Mouse (Mus musculus): ENCODE results near the gene Mybphl. TPM values are rescaled to one million over a fixed set of nuclear protein-coding genes. Genes with fewer than 3 reads are reported as not detected.
A peak's percentile ranks its signal among the peaks of the same experiment; 100 is the strongest.

Gene Mybphl
- total and polyA plus RNA-seq, 2 experiments from 2014 or later, result 0.11 TPM; not detected in 1

GRCm38 (mm10) chr3:108406306-108406885 is 41.7 kb downstream of the Mybphl start:
- Histone ChIP-seq H3K4me1 (ENCODE audit: insufficient read depth, low read length) (peaks cover 31% of the 10 kb centered on the region), H3K4me3 (ENCODE audit: low read length) (no peak overlapping the region), H3K36me3 (ENCODE audit: insufficient read depth, low read length) (peaks cover 19% of the 10 kb centered on the region), H3K4me2 (ENCODE audit: low read depth, low read length) (no peak overlapping the region), H3K27ac (peak overlapping the region; percentile 41), H3K9me3 (ENCODE audit: low read length) (no peaks in the 10 kb centered on the region), H3K27me3 (ENCODE audit: insufficient read depth, low read length) (no peaks in the 10 kb centered on the region), H3K9ac (replicated peaks; ENCODE audit: low read length) (no peak overlapping the region)
- DNase-seq (ENCODE audit: low spot score) (peak; percentile 44), ATAC-seq (no peak)
- WGBS, result 51% methylated on average over 24 of the region's 24 CpGs
- no peak for TF ChIP-seq CTCF (IDR thresholded peaks at IDR 0.05; ENCODE audit: low read depth)

- Histone ChIP-seq H3K36me3 (ENCODE audit: insufficient read depth, low read length) (peaks cover 22% of the 10 kb centered on the region), H3K9ac (replicated peaks; ENCODE audit: low read length) (no peak overlapping the region)
Observed at GRCm38 (mm10) chr3:108408517-108409008, 43.9 kb downstream of the Mybphl start.

DNA sequence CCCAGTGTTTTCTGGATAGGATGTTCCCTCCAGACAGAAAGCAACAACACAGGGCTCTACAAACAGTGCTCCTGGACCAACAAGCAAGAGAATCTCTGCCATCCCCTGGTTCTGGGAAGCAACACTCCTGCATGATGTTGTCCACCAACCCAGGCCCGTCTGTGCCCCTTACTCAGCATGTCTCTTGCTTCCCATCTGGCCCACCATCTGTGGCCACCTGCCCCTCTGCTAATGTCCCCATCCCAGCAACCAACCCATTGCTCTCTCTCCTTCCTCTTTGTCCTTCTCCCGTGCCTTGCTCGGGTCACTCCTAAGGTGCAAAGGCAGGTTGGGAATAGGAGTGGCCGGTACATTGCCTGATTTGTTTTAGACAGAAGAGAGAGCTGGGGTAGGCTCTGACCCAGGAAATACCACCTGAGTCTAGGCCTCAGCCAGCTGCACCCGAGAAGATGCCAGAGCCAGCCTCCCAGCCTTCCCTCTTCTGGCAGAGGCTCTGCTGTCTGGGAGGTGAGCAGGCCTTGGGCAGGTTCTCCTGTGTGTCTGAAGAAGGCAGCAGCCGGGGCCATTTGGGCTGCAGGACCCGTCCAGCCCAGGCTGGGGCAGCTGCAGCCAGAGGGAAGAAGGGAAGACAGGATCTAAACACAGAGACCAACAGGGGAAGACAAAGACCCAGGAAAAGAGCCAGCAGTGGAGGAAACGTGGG is 45.1 kb downstream of the Mybphl start:
- peaks cover 47% of the 10 kb centered on the region for H3K4me1 ChIP-seq (ENCODE audit: insufficient read depth, low read length)
- DNase-seq (ENCODE audit: low spot score), result peak; percentile 62
- H3K9ac ChIP-seq (replicated peaks; ENCODE audit: low read length), result peak overlapping the region; percentile 47
- H3K4me2 ChIP-seq (ENCODE audit: low read depth, low read length), result peak overlapping the region; percentile 62
- ATAC-seq, result peak; percentile 35
- no peaks in the 10 kb centered on the region for H3K9me3 ChIP-seq (ENCODE audit: low read length)
- no peaks in the 10 kb centered on the region for H3K27me3 ChIP-seq (ENCODE audit: insufficient read depth, low read length)
- H3K36me3 ChIP-seq (ENCODE audit: insufficient read depth, low read length), result peaks cover 17% of the 10 kb centered on the region; the same call in 1 of the 2 replicates
- peak overlapping the region; percentile 89 for H3K27ac ChIP-seq
- WGBS, result 13% methylated on average over 8 of the region's 8 CpGs
- H3K4me3 ChIP-seq (ENCODE audit: low read length), result peak overlapping the region; percentile 27
- no peak; the same call in 1 of the 2 replicates for TF ChIP-seq CTCF (IDR thresholded peaks at IDR 0.05; ENCODE audit: low read depth)

More at GRCm38 (mm10) chr3:108408517-108409008, 43.9 kb downstream of the Mybphl start:
- H3K27me3 ChIP-seq (ENCODE audit: insufficient read depth, low read length), result no peaks in the 10 kb centered on the region
- ATAC-seq, result no peak
- no peak for TF ChIP-seq CTCF (IDR thresholded peaks at IDR 0.05; ENCODE audit: low read depth)
- H3K27ac ChIP-seq, result no peak overlapping the region
- 71% methylated on average over 8 of the region's 8 CpGs for WGBS
- no peak overlapping the region for H3K4me2 ChIP-seq (ENCODE audit: low read depth, low read length)
- no peaks in the 10 kb centered on the region for H3K9me3 ChIP-seq (ENCODE audit: low read length)
- DNase-seq (ENCODE audit: low spot score), result no peak
- peaks cover 44% of the 10 kb centered on the region for H3K4me1 ChIP-seq (ENCODE audit: insufficient read depth, low read length)
- no peak overlapping the region for H3K4me3 ChIP-seq (ENCODE audit: low read length)

GRCm38 (mm10) chr3:108410359-108410714 is 45.6 kb downstream of the Mybphl start:
- peaks cover 17% of the 10 kb centered on the region; the same call in 1 of the 2 replicates for H3K36me3 ChIP-seq (ENCODE audit: insufficient read depth, low read length)
- H3K4me1 ChIP-seq (ENCODE audit: insufficient read depth, low read length), result peaks cover 46% of the 10 kb centered on the region
- TF ChIP-seq CTCF (IDR thresholded peaks at IDR 0.05; ENCODE audit: low read depth), result peak; percentile 9; the same call in 1 of the 2 replicates
- H3K4me3 ChIP-seq (ENCODE audit: low read length), result peak overlapping the region; percentile 27
- ATAC-seq (peak; percentile 11; the same call in 1 of the 2 replicates), DNase-seq (ENCODE audit: low spot score) (no peak)
- no peaks in the 10 kb centered on the region for H3K27me3 ChIP-seq (ENCODE audit: insufficient read depth, low read length)
- whole genome bisulfite sequencing, result 4% methylated on average over 5 of the region's 5 CpGs
- peak overlapping the region; percentile 47 for H3K9ac ChIP-seq (replicated peaks; ENCODE audit: low read length)
- H3K4me2 ChIP-seq (ENCODE audit: low read depth, low read length), result peak overlapping the region; percentile 62
- H3K27ac ChIP-seq, result peak overlapping the region; percentile 89
- no peaks in the 10 kb centered on the region for H3K9me3 ChIP-seq (ENCODE audit: low read length)

DNA sequence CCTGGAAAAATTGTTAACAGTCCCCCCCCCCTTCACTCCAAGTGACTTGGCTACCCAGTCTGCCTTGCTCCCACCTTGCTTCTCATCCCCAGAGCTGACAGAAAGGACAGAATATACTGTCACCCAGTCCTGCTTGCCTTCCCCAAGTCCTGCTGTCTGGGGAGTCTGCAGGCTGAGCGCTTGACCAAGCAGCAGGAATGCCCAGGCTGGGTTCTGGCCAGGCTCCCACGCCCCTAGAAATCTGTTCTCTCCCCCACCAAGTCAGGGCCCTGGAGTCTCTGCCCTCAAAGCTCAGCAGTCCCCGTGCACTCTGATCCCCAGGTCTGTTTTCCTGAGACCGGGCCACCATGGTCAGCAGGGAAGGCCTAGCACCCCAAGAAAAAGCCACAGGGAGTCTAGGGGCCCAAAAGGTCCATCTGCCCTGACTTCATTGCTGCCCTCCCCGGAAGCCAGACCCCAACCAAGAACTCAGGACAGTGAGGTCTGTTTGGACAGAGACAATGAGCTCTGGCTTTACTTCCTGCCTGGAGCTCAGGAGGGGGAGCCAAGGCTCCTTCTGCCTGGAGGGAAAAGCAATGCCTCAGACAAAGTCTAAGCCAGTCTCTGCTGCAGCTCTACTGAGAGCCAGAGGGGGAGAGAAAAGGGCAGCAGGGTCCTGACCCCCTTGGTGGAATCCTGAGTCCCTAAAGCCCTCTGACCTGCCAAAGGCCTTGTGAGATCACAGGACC is 46.5 kb downstream of the Mybphl start:
- DNase-seq (ENCODE audit: low spot score) (peak; percentile 54), ATAC-seq (peak; percentile 30)
- H3K4me3 ChIP-seq (ENCODE audit: low read length), result peak overlapping the region; percentile 27
- H3K9me3 ChIP-seq (ENCODE audit: low read length), result no peaks in the 10 kb centered on the region
- no peaks in the 10 kb centered on the region for H3K27me3 ChIP-seq (ENCODE audit: insufficient read depth, low read length)
- H3K9ac ChIP-seq (replicated peaks; ENCODE audit: low read length), result peak overlapping the region; percentile 47
- H3K36me3 ChIP-seq (ENCODE audit: insufficient read depth, low read length), result peaks cover 17% of the 10 kb centered on the region; the same call in 1 of the 2 replicates
- peak overlapping the region; percentile 89 for H3K27ac ChIP-seq
- 9% methylated on average over 5 of the region's 5 CpGs for WGBS
- H3K4me2 ChIP-seq (ENCODE audit: low read depth, low read length), result peak overlapping the region; percentile 62
- H3K4me1 ChIP-seq (ENCODE audit: insufficient read depth, low read length), result peaks cover 45% of the 10 kb centered on the region
- TF ChIP-seq CTCF (IDR thresholded peaks at IDR 0.05; ENCODE audit: low read depth), result peak; percentile 7; the same call in 1 of the 2 replicates

DNA sequence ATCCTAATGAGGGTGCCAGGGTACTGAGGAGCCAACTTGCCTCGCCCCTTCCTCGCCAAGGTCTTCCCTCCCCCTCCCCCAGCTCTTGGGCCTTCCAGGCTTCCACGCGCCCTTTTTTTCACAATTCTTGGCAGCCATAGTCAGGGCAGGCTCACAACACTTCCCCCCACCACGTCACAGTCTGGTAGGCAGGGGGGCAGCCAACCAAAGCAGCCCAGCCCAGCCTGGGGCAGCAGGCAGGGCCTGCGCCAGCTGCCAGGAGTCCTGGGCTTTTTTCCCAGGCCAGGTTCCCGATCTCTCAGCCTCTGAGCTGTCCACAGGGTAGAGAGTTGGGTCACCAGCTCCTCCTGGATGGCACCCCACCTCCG is 47.0 kb downstream of the Mybphl start:
- H3K27ac ChIP-seq, result peak overlapping the region; percentile 89
- no peaks in the 10 kb centered on the region for H3K9me3 ChIP-seq (ENCODE audit: low read length)
- peak; percentile 92 for DNase-seq (ENCODE audit: low spot score)
- 16% methylated on average over 8 of the region's 8 CpGs for WGBS
- H3K4me1 ChIP-seq (ENCODE audit: insufficient read depth, low read length), result peaks cover 45% of the 10 kb centered on the region
- peak; percentile 72 for ATAC-seq
- TF ChIP-seq CTCF (IDR thresholded peaks at IDR 0.05; ENCODE audit: low read depth), result no peak
- H3K4me3 ChIP-seq (ENCODE audit: low read length), result peak overlapping the region; percentile 27
- peaks cover 17% of the 10 kb centered on the region; the same call in 1 of the 2 replicates for H3K36me3 ChIP-seq (ENCODE audit: insufficient read depth, low read length)
- no peaks in the 10 kb centered on the region for H3K27me3 ChIP-seq (ENCODE audit: insufficient read depth, low read length)
- H3K4me2 ChIP-seq (ENCODE audit: low read depth, low read length), result peak overlapping the region; percentile 62
- peak overlapping the region; percentile 47 for H3K9ac ChIP-seq (replicated peaks; ENCODE audit: low read length)

All from hindbrain, postnatal 0 days (tissue).